Comparison of ENCODE assay signal across 10 mouse cellular contexts in the genomic region with DNA sequence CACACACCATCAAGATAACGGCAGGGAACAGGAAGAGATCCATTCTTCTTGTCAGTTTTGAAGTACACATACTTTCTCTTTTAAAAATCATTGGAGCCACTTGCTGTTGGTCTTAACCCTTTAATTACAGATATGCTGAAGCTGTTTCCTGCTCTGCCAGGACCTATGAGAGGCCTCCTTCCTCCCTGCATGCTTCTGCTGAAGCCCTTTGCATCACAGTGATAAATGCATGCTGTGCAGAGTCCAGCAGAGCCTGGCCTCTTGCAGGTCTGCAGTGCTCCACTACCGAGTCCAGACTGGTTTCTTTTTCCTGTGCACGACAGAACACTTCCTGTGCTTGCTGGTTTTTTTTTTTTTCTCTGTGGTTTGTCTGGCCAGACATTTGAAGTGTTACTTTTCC.
DNase-seq lines count a peak whose midpoint lies in the region; ATAC-seq and TF ChIP-seq lines count a peak whose summit lies in the region.
"Had no signal": no experiment of that assay in that cellular context is flagged by ENCODE, and none has a peak within 500 bp of the region (broad histone marks: within the 10 kb centered on the region; RNA-seq: fewer than 3 reads in every experiment).

No protein-coding gene starts in this region.

- no peak overlapping the region for H3K27ac ChIP-seq in lung, embryonic 14.5 days (ENCODE audit: low read depth)
- peak overlapping the region; percentile 9 for H3K27ac ChIP-seq in kidney, embryonic 15.5 days
- H3K27ac ChIP-seq in small intestine, adult 2 months (ENCODE audit: insufficient read depth, low read depth, low read length) = 0 out of 2 replicates have a peak overlapping the region, but pooled peaks have one; percentile 3
- H3K27ac ChIP-seq: liver, embryonic 13.5 days had no signal

- no peaks in the 10 kb centered on the region for H3K9me3 ChIP-seq in lung, embryonic 14.5 days (ENCODE audit: low read depth, low read length)
- H3K9me3 ChIP-seq in kidney, embryonic 15.5 days (replicated peaks) = no peaks in the 10 kb centered on the region
- H3K9me3 ChIP-seq: liver, embryonic 13.5 days had no signal

- H3K27me3 ChIP-seq in lung, embryonic 14.5 days (ENCODE audit: insufficient read depth, low read length) = no peaks in the 10 kb centered on the region
- H3K27me3 ChIP-seq in kidney, embryonic 15.5 days = no peaks in the 10 kb centered on the region
- H3K27me3 ChIP-seq in small intestine, adult 2 months (ENCODE audit: control insufficient read depth, insufficient read depth, low read length) = no peaks in the 10 kb centered on the region
- H3K27me3 ChIP-seq: liver, embryonic 13.5 days had no signal

- no peak overlapping the region for H3K4me2 ChIP-seq in lung, embryonic 14.5 days
- H3K4me2 ChIP-seq in kidney, embryonic 15.5 days = 0 out of 2 replicates have a peak overlapping the region, but pooled peaks have one; percentile 3
- H3K4me2 ChIP-seq: liver, embryonic 13.5 days had no signal

- H3K9ac ChIP-seq in lung, embryonic 14.5 days = no peak overlapping the region
- no peak overlapping the region for H3K9ac ChIP-seq in kidney, embryonic 15.5 days
- H3K9ac ChIP-seq: liver, embryonic 13.5 days had no signal

- no peak for TF ChIP-seq POLR2A in lung, adult 2 months (IDR thresholded peaks at IDR 0.05; ENCODE audit: borderline replicate concordance, extremely low read depth, low read depth, low read length)
- TF ChIP-seq POLR2A in small intestine, adult 2 months (IDR thresholded peaks at IDR 0.05; ENCODE audit: low read depth, low read length) = no peak

- no peak overlapping the region for H3K4me3 ChIP-seq in lung, embryonic 14.5 days (ENCODE audit: low read depth, low read length)
- H3K4me3 ChIP-seq in lung, adult 2 months (replicated peaks; ENCODE audit: extremely low read depth, low read depth, low read length) = no peak overlapping the region
- no peak overlapping the region for H3K4me3 ChIP-seq in kidney, embryonic 15.5 days (replicated peaks)
- no peak overlapping the region for H3K4me3 ChIP-seq in small intestine, adult 2 months (ENCODE audit: low read depth, low read length)
- H3K4me3 ChIP-seq: liver, embryonic 13.5 days had no signal

- peak; percentile 73; the same call in 1 of the 2 replicates for ATAC-seq in lung, embryonic 14.5 days (ENCODE audit: insufficient read depth)
- ATAC-seq in kidney, embryonic 15.5 days (replicated peaks; ENCODE audit: low FRiP score) = no peak
- no peak for ATAC-seq in erythroid progenitor cell, adult 5-6 weeks (replicated peaks; ENCODE audit: low FRiP score, poor library complexity, severe bottlenecking)
- ATAC-seq: forebrain, embryonic 14.5 days had no signal

- H3K36me3 ChIP-seq in lung, embryonic 14.5 days (ENCODE audit: insufficient read depth) = no peaks in the 10 kb centered on the region
- no peaks in the 10 kb centered on the region for H3K36me3 ChIP-seq in kidney, embryonic 15.5 days
- no peaks in the 10 kb centered on the region for H3K36me3 ChIP-seq in small intestine, adult 2 months (ENCODE audit: control insufficient read depth, insufficient read depth, low read length)
- H3K36me3 ChIP-seq: liver, embryonic 13.5 days had no signal

- WGBS in lung, embryonic 14.5 days = 10% methylated on average over 3 of the region's 3 CpGs
- 14% methylated on average over 3 of the region's 3 CpGs for whole genome bisulfite sequencing in lung, adult 2 months
- WGBS in kidney, embryonic 15.5 days = 18% methylated on average over 3 of the region's 3 CpGs
- WGBS in small intestine, adult 2 months = 15% methylated on average over 3 of the region's 3 CpGs

- DNase-seq in lung, embryonic 14.5 days = peak; percentile 58
- DNase-seq in lung, adult 2 months = no peak
- DNase-seq in brain, adult 2 months (ENCODE audit: low read depth, low spot score) = peak; percentile 40
- DNase-seq in cerebellum, postnatal 4 days (ENCODE audit: low spot score in 2 of 2) = no peak
- DNase-seq: cerebellum, adult 9-11 months; liver, embryonic 13.5 days had no signal

- TF ChIP-seq CTCF in lung, embryonic 14.5 days (IDR thresholded peaks at IDR 0.05; ENCODE audit: low read depth) = no peak
- TF ChIP-seq CTCF in lung, adult 2 months (IDR thresholded peaks at IDR 0.05; ENCODE audit: insufficient read depth, low read length) = no peak
- TF ChIP-seq CTCF in small intestine, adult 2 months (IDR thresholded peaks at IDR 0.05; ENCODE audit: extremely low read depth, insufficient read length, insufficient replicate concordance, low read depth, low read length) = no peak

- H3K4me1 ChIP-seq in lung, embryonic 14.5 days (ENCODE audit: insufficient read depth) = peaks cover 15% of the 10 kb centered on the region
- H3K4me1 ChIP-seq in lung, adult 2 months (ENCODE audit: control insufficient read depth, insufficient read depth, low read length) = no peaks in the 10 kb centered on the region; the same call in none of the 2 replicates
- H3K4me1 ChIP-seq in kidney, embryonic 15.5 days = peaks cover 28% of the 10 kb centered on the region
- H3K4me1 ChIP-seq in small intestine, adult 2 months (ENCODE audit: control insufficient read depth, insufficient read depth, insufficient read length, low read length) = peaks cover 28% of the 10 kb centered on the region

Comparison
In these comparisons a context has a peak if more than half of its experiments do, and no peak if none do; other contexts are left out.
1. DNase-seq: peak in lung, embryonic 14.5 days (single experiment) and brain, adult 2 months (single experiment); none in lung, adult 2 months (single experiment) and cerebellum, postnatal 4 days (0 of 2).